Mouse (Mus musculus) midbrain, embryonic 16.5 days (tissue): ENCODE measurements at regions not wholly inside any gene's neighbourhood (a gene's known extent, or its start where the extent isn't known, plus 50 kb on each side); places are given as distances from the start of the nearest gene placed in this dataset.

Experiments used
- ATAC-seq: fragments of 200-750 bp; cut with Nextera tagmentation; 2 replicates; pipeline ENCODE4 v1.8.0; 2017; ENCODE audit warnings: moderate TSS enrichment
- H3K27ac ChIP-seq: fragments of 300-500 bp; sonication (generic); 2 replicates; pipeline ENCODE4 v1.5.1; 2014; ENCODE audit warnings: mild to moderate bottlenecking, low read length, mixed read lengths
- H3K27me3 ChIP-seq: fragments of 300-500 bp; sonication (generic); 2 replicates; pipeline ENCODE4 v1.6.1; 2014; ENCODE audit warnings: low read depth, low read length, mixed read lengths; ENCODE audit not compliant: control insufficient read depth, insufficient read depth
- H3K36me3 ChIP-seq: fragments of 300-500 bp; sonication (generic); 2 replicates; pipeline ENCODE4 v1.6.1; 2014; ENCODE audit warnings: mild to moderate bottlenecking, low read length, moderate library complexity, mixed read lengths; ENCODE audit not compliant: control insufficient read depth, insufficient read depth
- H3K4me1 ChIP-seq: fragments of 300-500 bp; sonication (generic); 2 replicates; pipeline ENCODE4 v1.6.1; 2014; ENCODE audit warnings: mild to moderate bottlenecking, low read length, mixed read lengths; ENCODE audit not compliant: control insufficient read depth, insufficient read depth
- H3K4me2 ChIP-seq: fragments of 300-500 bp; sonication (generic); 2 replicates; pipeline ENCODE4 v1.6.1; 2014; ENCODE audit warnings: mild to moderate bottlenecking, low read length, mixed read lengths
- H3K4me3 ChIP-seq: fragments of 300-500 bp; sonication (generic); 2 replicates; pipeline ENCODE4 v1.5.1; 2014; ENCODE audit warnings: low read depth, mild to moderate bottlenecking, low read length, moderate library complexity, mixed read lengths
- H3K9ac ChIP-seq: fragments of 300-500 bp; sonication (generic); 2 replicates; pipeline ENCODE4 v1.6.1; 2014; ENCODE audit warnings: low read depth, low read length, mixed read lengths
- H3K9me3 ChIP-seq: fragments of 300-500 bp; sonication (generic); replicated peaks from 2 replicates; pipeline ENCODE4 v1.6.1; 2014; ENCODE audit warnings: mild to moderate bottlenecking, low read length, mixed read lengths; ENCODE audit not compliant: control insufficient read depth, poor library complexity, severe bottlenecking
- WGBS: fragments of 180-500 bp; shearing (Covaris S2); extraction: QIAGEN DNeasy Blood & Tissue Kit; methylation state at CpG from one replicate; pipeline ENCODE4 v1.1.7; 2014; 5-methylcytosine and 5-hydroxymethylcytosine counted together

DNA sequence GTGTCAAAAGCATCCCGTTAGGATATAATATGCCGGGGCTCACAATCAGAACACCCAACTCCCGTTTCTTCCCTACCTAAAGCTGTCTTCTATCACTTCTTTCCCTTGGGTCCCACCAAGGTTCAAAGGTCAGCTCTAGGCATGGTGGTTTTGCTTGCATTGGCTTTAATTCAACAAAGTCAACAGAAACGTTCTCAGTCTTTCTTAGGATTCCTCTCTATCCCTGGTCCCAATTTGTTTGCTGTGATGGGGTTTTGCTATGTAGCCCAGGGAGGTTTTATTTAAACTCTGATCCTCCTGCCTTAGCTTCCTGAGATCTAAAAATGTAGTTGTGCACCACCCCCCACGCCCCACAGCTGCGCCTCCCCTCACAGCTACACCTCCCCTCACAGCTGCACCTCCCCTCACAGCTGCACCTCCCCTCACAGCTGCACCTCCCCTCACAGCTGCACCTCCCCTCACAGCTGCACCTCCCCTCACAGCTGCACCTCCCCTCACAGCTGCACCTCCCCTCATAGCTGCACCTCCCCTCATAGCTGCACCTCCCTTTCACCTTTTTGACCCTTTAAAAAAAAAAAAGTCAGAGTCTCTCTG is 73.1 kb upstream of the Spred2 start:
- Histone ChIP-seq H3K4me2 (no peak overlapping the region), H3K36me3 (no peaks in the 10 kb centered on the region), H3K4me3 (no peak overlapping the region), H3K27me3 (no peaks in the 10 kb centered on the region), H3K27ac (no peak overlapping the region), H3K9ac (no peak overlapping the region), H3K4me1 (no peaks in the 10 kb centered on the region), H3K9me3 (no peaks in the 10 kb centered on the region)
- 44% methylated on average over 6 of the region's 6 CpGs for WGBS
- ATAC-seq, result no peak

DNA sequence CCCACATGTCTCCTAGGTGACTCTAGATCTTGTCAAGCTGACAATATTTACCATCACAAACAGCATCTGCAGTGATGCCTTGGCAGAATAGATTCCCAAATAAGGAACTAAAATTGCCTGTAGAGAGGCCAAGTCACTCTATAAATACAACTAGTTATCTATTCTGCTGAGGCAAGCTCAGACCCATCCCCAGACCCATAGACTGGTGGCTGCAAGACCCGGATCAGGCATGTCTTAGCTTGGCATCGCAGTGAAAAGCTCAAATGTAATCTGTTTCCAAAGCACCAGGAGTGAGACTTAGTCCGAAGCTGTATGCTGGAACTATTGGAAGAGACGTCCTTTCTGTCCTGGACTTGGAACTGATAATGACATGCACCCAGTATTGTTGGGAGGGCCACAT is 62.6 kb upstream of the Spred2 start:
- WGBS, result 87% methylated on average over 4 of the region's 4 CpGs

DNA sequence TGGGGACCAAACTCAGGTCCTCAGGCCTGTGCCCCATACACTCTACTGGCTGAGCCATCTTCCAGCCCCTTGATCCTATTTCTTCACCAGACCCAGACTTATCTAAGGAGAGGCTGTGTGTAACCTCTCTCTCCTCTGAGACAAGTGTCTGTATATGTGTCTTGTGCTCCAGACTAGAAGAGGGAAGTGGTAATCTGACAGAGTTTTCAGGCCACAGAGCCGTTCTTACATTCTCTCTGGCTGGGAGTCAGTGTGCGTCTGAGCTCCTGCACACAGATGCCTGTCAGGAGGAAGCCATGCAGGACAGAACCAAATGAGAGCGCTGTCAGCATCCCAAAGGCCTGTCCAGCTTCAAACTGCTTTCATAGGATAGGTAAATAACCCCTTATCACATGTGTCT is 60.8 kb upstream of the Spred2 start:
- WGBS, result 72% methylated on average over 3 of the region's 3 CpGs

More for the DNA sequence above, 62.6 kb upstream of the Spred2 start:
- H3K9me3 ChIP-seq, result no peaks in the 10 kb centered on the region
- H3K36me3 ChIP-seq, result no peaks in the 10 kb centered on the region
- H3K4me2 ChIP-seq, result no peak overlapping the region
- H3K4me3 ChIP-seq, result no peak overlapping the region
- H3K27ac ChIP-seq, result no peak overlapping the region
- no peaks in the 10 kb centered on the region for H3K4me1 ChIP-seq
- H3K9ac ChIP-seq, result no peak overlapping the region
- ATAC-seq, result no peak
- H3K27me3 ChIP-seq, result no peaks in the 10 kb centered on the region

DNA sequence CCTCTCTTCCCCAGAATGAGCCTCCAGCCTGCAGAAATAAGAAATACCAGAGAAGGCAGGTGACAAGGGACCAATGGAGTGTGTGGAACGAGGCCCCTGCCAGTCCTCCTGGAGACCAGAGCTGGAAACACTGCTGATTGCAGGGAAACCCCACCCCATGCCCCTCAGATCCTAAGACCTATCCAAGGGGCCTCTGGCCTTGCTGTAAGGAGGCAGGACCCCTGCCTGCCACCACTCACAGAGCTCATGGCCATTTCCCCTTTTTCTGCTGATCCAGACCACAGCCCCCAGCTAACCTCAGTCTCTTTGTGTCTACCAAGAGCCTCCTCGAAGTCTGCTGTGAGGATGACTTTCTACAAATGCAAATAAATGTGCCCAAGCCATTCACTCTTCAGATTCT is 57.9 kb upstream of the Spred2 start:
- 56% methylated on average over 2 of the region's 2 CpGs for WGBS

More for the DNA sequence above, 60.8 kb upstream of the Spred2 start:
- Histone ChIP-seq H3K4me3 (no peak overlapping the region), H3K36me3 (no peaks in the 10 kb centered on the region), H3K27ac (no peak overlapping the region), H3K27me3 (no peaks in the 10 kb centered on the region), H3K4me1 (no peaks in the 10 kb centered on the region), H3K4me2 (no peak overlapping the region), H3K9me3 (no peaks in the 10 kb centered on the region), H3K9ac (no peak overlapping the region)
- ATAC-seq, result no peak

DNA sequence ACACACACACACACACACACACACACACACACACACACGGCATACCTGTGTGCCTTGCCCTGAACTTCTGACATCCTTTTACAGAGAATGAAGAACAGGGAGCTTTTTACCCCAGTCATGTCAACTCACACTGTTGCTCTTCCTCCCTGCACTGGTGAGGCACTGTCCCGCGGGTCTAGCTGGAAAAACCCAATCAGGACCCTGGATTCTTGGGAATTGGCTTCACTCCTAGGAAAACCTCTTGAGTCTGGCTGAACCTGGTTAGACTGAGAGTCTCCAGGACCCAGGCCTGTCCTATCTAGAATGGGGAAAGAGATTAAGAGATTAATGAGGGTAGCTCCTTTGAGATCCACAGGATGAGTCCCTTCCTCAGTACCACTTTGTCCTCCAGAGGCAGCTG is 54.5 kb upstream of the Spred2 start:
- Histone ChIP-seq H3K27ac (no peak overlapping the region), H3K36me3 (no peaks in the 10 kb centered on the region), H3K4me3 (no peak overlapping the region), H3K4me2 (no peak overlapping the region), H3K27me3 (no peaks in the 10 kb centered on the region), H3K9me3 (no peaks in the 10 kb centered on the region), H3K9ac (no peak overlapping the region), H3K4me1 (no peaks in the 10 kb centered on the region)
- no peak for ATAC-seq
- WGBS, result 87% methylated on average over 3 of the region's 3 CpGs

More for the DNA sequence above, 57.9 kb upstream of the Spred2 start:
- no peaks in the 10 kb centered on the region for H3K36me3 ChIP-seq
- no peak overlapping the region for H3K4me3 ChIP-seq
- H3K9ac ChIP-seq, result no peak overlapping the region
- no peaks in the 10 kb centered on the region for H3K9me3 ChIP-seq
- no peaks in the 10 kb centered on the region for H3K27me3 ChIP-seq
- no peak for ATAC-seq
- no peaks in the 10 kb centered on the region for H3K4me1 ChIP-seq
- H3K4me2 ChIP-seq, result no peak overlapping the region
- no peak overlapping the region for H3K27ac ChIP-seq

DNA sequence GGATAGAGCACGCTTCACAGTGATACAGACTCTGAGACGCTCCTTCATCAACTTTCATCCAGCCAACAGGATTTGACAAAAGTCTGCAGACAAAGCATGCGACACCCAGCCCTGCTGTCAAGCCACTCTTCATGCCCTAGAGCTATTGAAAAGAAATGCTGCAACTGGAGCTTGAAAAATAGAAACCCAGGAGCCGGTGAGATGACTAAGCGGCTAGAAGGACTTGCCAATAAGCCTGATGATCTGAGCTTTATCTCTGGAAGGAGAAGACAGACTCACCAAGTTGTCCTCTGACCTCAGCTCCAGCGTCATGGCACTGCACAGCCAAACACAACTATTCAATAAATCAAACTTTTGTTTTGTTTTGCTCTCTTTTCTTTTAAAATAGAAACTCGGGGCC is 54.0 kb upstream of the Spred2 start:
- Histone ChIP-seq H3K4me2 (no peak overlapping the region), H3K27me3 (no peaks in the 10 kb centered on the region), H3K9me3 (no peaks in the 10 kb centered on the region), H3K4me3 (no peak overlapping the region), H3K9ac (no peak overlapping the region), H3K27ac (no peak overlapping the region), H3K4me1 (no peaks in the 10 kb centered on the region), H3K36me3 (no peaks in the 10 kb centered on the region)
- 77% methylated on average over 7 of the region's 7 CpGs for WGBS
- no peak for ATAC-seq

DNA sequence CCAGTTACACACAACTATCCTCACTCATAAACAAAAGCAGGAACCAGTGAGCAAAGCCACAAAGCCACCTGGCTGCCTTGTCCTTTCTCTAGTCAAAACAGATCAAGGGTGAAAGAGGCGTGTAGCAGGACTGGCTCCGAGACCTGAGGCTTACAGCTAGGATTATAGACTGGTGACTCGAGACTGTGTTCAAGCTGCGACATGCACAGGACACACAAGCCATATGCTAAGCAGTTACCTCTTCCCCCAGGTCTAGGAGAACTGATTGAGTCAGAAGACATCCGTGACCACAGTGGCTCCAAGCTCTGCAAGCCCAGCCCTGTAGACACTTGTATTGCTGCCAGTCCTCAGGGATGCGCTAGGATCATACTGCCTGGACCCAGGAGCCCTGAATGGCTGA is 50.4 kb upstream of the Spred2 start:
- H3K4me1 ChIP-seq, result no peaks in the 10 kb centered on the region
- WGBS, result 83% methylated on average over 6 of the region's 6 CpGs
- no peak overlapping the region for H3K4me2 ChIP-seq
- ATAC-seq, result no peak
- H3K27ac ChIP-seq, result no peak overlapping the region
- H3K36me3 ChIP-seq, result no peaks in the 10 kb centered on the region
- no peak overlapping the region for H3K9ac ChIP-seq
- no peak overlapping the region for H3K4me3 ChIP-seq
- H3K27me3 ChIP-seq, result no peaks in the 10 kb centered on the region
- no peaks in the 10 kb centered on the region for H3K9me3 ChIP-seq
